16 mouse cellular contexts compared by ENCODE assay signal in genomic region chr10:79615860-79616259, GRCm38 (mm10). TPM values are rescaled to one million over a fixed set of nuclear protein-coding genes. Genes with fewer than 3 reads are reported as not detected.
DNase-seq lines count a peak whose midpoint lies in the region; ATAC-seq and TF ChIP-seq lines count a peak whose summit lies in the region.
"Had no signal": no experiment of that assay in that cellular context is flagged by ENCODE, and none has a peak within 500 bp of the region (broad histone marks: within the 10 kb centered on the region; RNA-seq: fewer than 3 reads in every experiment).

No protein-coding gene starts in this region.

- 0 out of 2 replicates have a peak overlapping the region, but pooled peaks have one; percentile 48 for H3K27ac ChIP-seq in forebrain, embryonic 15.5 days (replicated peaks)
- H3K27ac ChIP-seq in forebrain, embryonic 12.5 days = no peak overlapping the region
- peak overlapping the region; percentile 33; the same call in 1 of the 2 replicates for H3K27ac ChIP-seq in midbrain, embryonic 10.5 days (replicated peaks)
- H3K27ac ChIP-seq in midbrain, embryonic 16.5 days (ENCODE audit: low read length) = no peak overlapping the region
- no peak overlapping the region for H3K27ac ChIP-seq in cortical plate, adult 2 months (ENCODE audit: insufficient read depth, low read length)
- no peak overlapping the region for H3K27ac ChIP-seq in stomach, postnatal 0 days (replicated peaks)
- H3K27ac ChIP-seq: embryonic facial prominence, embryonic 12.5 days; heart, embryonic 10.5 days; hindbrain, embryonic 15.5 days; liver, embryonic 15.5 days; neural tube, embryonic 15.5 days had no signal

- H3K27me3 ChIP-seq in forebrain, embryonic 15.5 days = peaks cover 20% of the 10 kb centered on the region
- H3K27me3 ChIP-seq in forebrain, embryonic 12.5 days = peaks cover 45% of the 10 kb centered on the region
- H3K27me3 ChIP-seq in midbrain, embryonic 10.5 days (ENCODE audit: low read depth, poor library complexity, severe bottlenecking) = peaks cover 30% of the 10 kb centered on the region
- peaks cover 10% of the 10 kb centered on the region for H3K27me3 ChIP-seq in midbrain, embryonic 16.5 days (ENCODE audit: control insufficient read depth, insufficient read depth, low read depth, low read length)
- peaks cover 8% of the 10 kb centered on the region; the same call in 1 of the 2 replicates for H3K27me3 ChIP-seq in stomach, postnatal 0 days (ENCODE audit: control insufficient read depth, insufficient read depth, low read length)

- peaks cover 34% of the 10 kb centered on the region for H3K4me1 ChIP-seq in forebrain, embryonic 15.5 days
- H3K4me1 ChIP-seq in forebrain, embryonic 12.5 days = peaks cover 33% of the 10 kb centered on the region
- peaks cover 52% of the 10 kb centered on the region for H3K4me1 ChIP-seq in midbrain, embryonic 10.5 days
- H3K4me1 ChIP-seq in midbrain, embryonic 16.5 days (ENCODE audit: control insufficient read depth, insufficient read depth, low read length) = peaks cover 25% of the 10 kb centered on the region
- H3K4me1 ChIP-seq in cortical plate, adult 2 months (ENCODE audit: control insufficient read depth, insufficient read depth, low read length) = 0 out of 2 replicates have a peak, but pooled peaks cover 2% of the 10 kb centered on the region
- H3K4me1 ChIP-seq in stomach, postnatal 0 days (replicated peaks; ENCODE audit: control insufficient read depth, insufficient read depth) = peaks cover 3% of the 10 kb centered on the region; the same call in 1 of the 2 replicates

- H3K4me2 ChIP-seq in forebrain, embryonic 15.5 days (replicated peaks) = no peak overlapping the region
- no peak overlapping the region for H3K4me2 ChIP-seq in forebrain, embryonic 12.5 days
- no peak overlapping the region for H3K4me2 ChIP-seq in midbrain, embryonic 16.5 days (ENCODE audit: low read length)
- no peak overlapping the region for H3K4me2 ChIP-seq in stomach, postnatal 0 days (replicated peaks; ENCODE audit: low read depth)
- H3K4me2 ChIP-seq: embryonic facial prominence, embryonic 12.5 days; hindbrain, embryonic 15.5 days; liver, embryonic 15.5 days; neural tube, embryonic 15.5 days had no signal

- H3K4me3 ChIP-seq in forebrain, embryonic 15.5 days = no peak overlapping the region
- no peak overlapping the region for H3K4me3 ChIP-seq in forebrain, embryonic 12.5 days (replicated peaks)
- H3K4me3 ChIP-seq in midbrain, embryonic 10.5 days = no peak overlapping the region
- H3K4me3 ChIP-seq in midbrain, embryonic 16.5 days (ENCODE audit: low read depth, low read length) = no peak overlapping the region
- H3K4me3 ChIP-seq in cortical plate, adult 2 months (ENCODE audit: insufficient read depth, low read length) = no peak overlapping the region
- H3K4me3 ChIP-seq in stomach, postnatal 0 days (ENCODE audit: low read depth, low read length) = no peak overlapping the region
- H3K4me3 ChIP-seq: embryonic facial prominence, embryonic 12.5 days; heart, embryonic 10.5 days; hindbrain, embryonic 15.5 days; liver, embryonic 15.5 days; megakaryocyte, embryonic 14.5 days; neural tube, embryonic 15.5 days had no signal

- no peak for TF ChIP-seq CTCF in cortical plate, adult 2 months (IDR thresholded peaks at IDR 0.05; ENCODE audit: extremely low read depth, insufficient read depth, low read length)
- no peak for TF ChIP-seq CTCF in stomach, postnatal 0 days (IDR thresholded peaks at IDR 0.05; ENCODE audit: low read depth)

- H3K9me3 ChIP-seq in forebrain, embryonic 15.5 days = no peaks in the 10 kb centered on the region
- H3K9me3 ChIP-seq in forebrain, embryonic 12.5 days = no peaks in the 10 kb centered on the region
- H3K9me3 ChIP-seq in midbrain, embryonic 10.5 days (replicated peaks) = no peaks in the 10 kb centered on the region
- H3K9me3 ChIP-seq in midbrain, embryonic 16.5 days (replicated peaks; ENCODE audit: control insufficient read depth, low read length, poor library complexity, severe bottlenecking) = no peaks in the 10 kb centered on the region
- H3K9me3 ChIP-seq in stomach, postnatal 0 days (ENCODE audit: control insufficient read depth, low read length) = no peaks in the 10 kb centered on the region
- H3K9me3 ChIP-seq: embryonic facial prominence, embryonic 12.5 days; heart, embryonic 10.5 days; hindbrain, embryonic 15.5 days; liver, embryonic 15.5 days; neural tube, embryonic 15.5 days had no signal

- H3K9ac ChIP-seq in forebrain, embryonic 15.5 days (replicated peaks) = no peak overlapping the region
- no peak overlapping the region for H3K9ac ChIP-seq in forebrain, embryonic 12.5 days
- H3K9ac ChIP-seq in midbrain, embryonic 16.5 days (ENCODE audit: low read depth, low read length) = no peak overlapping the region
- H3K9ac ChIP-seq in stomach, postnatal 0 days (ENCODE audit: low read length) = no peak overlapping the region
- H3K9ac ChIP-seq: embryonic facial prominence, embryonic 12.5 days; hindbrain, embryonic 15.5 days; liver, embryonic 15.5 days; neural tube, embryonic 15.5 days had no signal

- 0 out of 2 replicates have a peak, but pooled peaks have one; percentile 6 for TF ChIP-seq POLR2A in cortical plate, adult 2 months (IDR thresholded peaks at IDR 0.05; ENCODE audit: extremely low read depth, insufficient read depth, low read length)

- H3K36me3 ChIP-seq in forebrain, embryonic 15.5 days = no peaks in the 10 kb centered on the region
- no peaks in the 10 kb centered on the region for H3K36me3 ChIP-seq in forebrain, embryonic 12.5 days (replicated peaks)
- H3K36me3 ChIP-seq in midbrain, embryonic 10.5 days = peaks cover 20% of the 10 kb centered on the region
- H3K36me3 ChIP-seq in midbrain, embryonic 16.5 days (ENCODE audit: control insufficient read depth, insufficient read depth, low read length) = peaks cover 3% of the 10 kb centered on the region; the same call in 1 of the 2 replicates
- H3K36me3 ChIP-seq in stomach, postnatal 0 days (ENCODE audit: control insufficient read depth, insufficient read depth, low read length) = no peaks in the 10 kb centered on the region
- H3K36me3 ChIP-seq: heart, embryonic 10.5 days; hindbrain, embryonic 15.5 days; liver, embryonic 15.5 days had no signal

- no peak for ATAC-seq in forebrain, embryonic 15.5 days (replicated peaks)
- ATAC-seq in forebrain, embryonic 12.5 days (ENCODE audit: low FRiP score) = no peak
- no peak for ATAC-seq in midbrain, embryonic 16.5 days
- ATAC-seq in stomach, postnatal 0 days (ENCODE audit: low FRiP score, low TSS enrichment) = no peak

- TF ChIP-seq EP300 in stomach, postnatal 0 days (optimal IDR thresholded peaks at IDR 0.05) = no peak

- WGBS in forebrain, embryonic 15.5 days = 7% methylated on average over 8 of the region's 8 CpGs
- 10% methylated on average over 8 of the region's 8 CpGs for WGBS in forebrain, embryonic 12.5 days
- 8% methylated on average over 8 of the region's 8 CpGs for WGBS in midbrain, embryonic 10.5 days
- WGBS in midbrain, embryonic 16.5 days = 7% methylated on average over 8 of the region's 8 CpGs
- WGBS in stomach, postnatal 0 days = 10% methylated on average over 8 of the region's 8 CpGs

- DNase-seq in midbrain, embryonic 10.5 days (ENCODE audit: low spot score) = peak; percentile 40
- peak; percentile 46 for DNase-seq in stomach, postnatal 0 days (ENCODE audit: low spot score)
- no peak for DNase-seq in c-Kit-positive CD71-positive TER-119-positive erythroid progenitor cells, embryonic 14.5 days (ENCODE audit: low spot score)
- no peak for DNase-seq in adipocyte (ENCODE audit: low spot score)
- DNase-seq: adrenal gland, postnatal 36 days; kidney, postnatal 14 days had no signal

RNA-seq across cellular contexts. Expression of gene C2cd4c, which starts 2.0 kb away (rescaled TPM):
- polyA plus RNA-seq in forebrain, embryonic 15.5 days (2015; fragmentation: Nextera tagmentation; extraction: Ambion mirVana) = 0.22 and 0.27 TPM in 2 replicates
- 0.05 TPM in 1 of 2 replicates, not detected in the other for polyA plus RNA-seq in forebrain, embryonic 12.5 days (2016; fragmentation: Nextera tagmentation; extraction: Ambion mirVana)
- 0.06 and 0.11 TPM in 2 replicates for polyA plus RNA-seq in midbrain, embryonic 10.5 days (2016; fragmentation: Nextera tagmentation; extraction: Ambion mirVana)
- 0.66 and 0.95 TPM in 2 replicates for polyA plus RNA-seq in midbrain, embryonic 16.5 days (2015; fragmentation: Nextera tagmentation; extraction: Ambion mirVana)
- polyA plus RNA-seq in cortical plate, adult 2 months (2012; rRNA removed) = 12.4 and 13.3 TPM in 2 replicates
- polyA plus RNA-seq in stomach, postnatal 0 days (2015; fragmentation: Nextera tagmentation; extraction: Ambion mirVana) = 0.02 and 0.07 TPM in 2 replicates
- polyA plus RNA-seq: heart, embryonic 10.5 days; liver, embryonic 15.5 days had no signal

RNA-seq across cellular contexts. Expression of gene Shc2, which starts 21.9 kb away (rescaled TPM):
- polyA plus RNA-seq in forebrain, embryonic 15.5 days (2015; fragmentation: Nextera tagmentation; extraction: Ambion mirVana) = 15.1 and 15.3 TPM in 2 replicates
- polyA plus RNA-seq in forebrain, embryonic 12.5 days (2016; fragmentation: Nextera tagmentation; extraction: Ambion mirVana) = 11.9 and 12.7 TPM in 2 replicates
- 18.5 and 20.1 TPM in 2 replicates for polyA plus RNA-seq in midbrain, embryonic 10.5 days (2016; fragmentation: Nextera tagmentation; extraction: Ambion mirVana)
- polyA plus RNA-seq in midbrain, embryonic 16.5 days (2015; fragmentation: Nextera tagmentation; extraction: Ambion mirVana) = 23.4 and 25.3 TPM in 2 replicates
- 56.2 and 65.5 TPM in 2 replicates for polyA plus RNA-seq in cortical plate, adult 2 months (2012; rRNA removed)
- 2.7 and 3.3 TPM in 2 replicates for polyA plus RNA-seq in stomach, postnatal 0 days (2015; fragmentation: Nextera tagmentation; extraction: Ambion mirVana)

RNA-seq across cellular contexts. Expression of gene Theg, which starts 28.7 kb away (rescaled TPM):
- polyA plus RNA-seq in forebrain, embryonic 15.5 days (2015; fragmentation: Nextera tagmentation; extraction: Ambion mirVana) = not detected in 2 replicates
- not detected in 2 replicates for polyA plus RNA-seq in forebrain, embryonic 12.5 days (2016; fragmentation: Nextera tagmentation; extraction: Ambion mirVana)
- polyA plus RNA-seq in midbrain, embryonic 10.5 days (2016; fragmentation: Nextera tagmentation; extraction: Ambion mirVana) = not detected in 2 replicates
- not detected in 2 replicates for polyA plus RNA-seq in midbrain, embryonic 16.5 days (2015; fragmentation: Nextera tagmentation; extraction: Ambion mirVana)
- polyA plus RNA-seq in cortical plate, adult 2 months (2012; rRNA removed) = 1.9 and 2.6 TPM in 2 replicates
- not detected in 2 replicates for polyA plus RNA-seq in stomach, postnatal 0 days (2015; fragmentation: Nextera tagmentation; extraction: Ambion mirVana)
- polyA plus RNA-seq: embryonic facial prominence, embryonic 12.5 days; heart, embryonic 10.5 days; hindbrain, embryonic 15.5 days; liver, embryonic 15.5 days had no signal

RNA-seq across cellular contexts. Expression of gene Odf3l2, which starts 29.7 kb away (rescaled TPM):
- 0.32 TPM in 1 of 2 replicates, not detected in the other for polyA plus RNA-seq in forebrain, embryonic 15.5 days (2015; fragmentation: Nextera tagmentation; extraction: Ambion mirVana)
- not detected in 2 replicates for polyA plus RNA-seq in forebrain, embryonic 12.5 days (2016; fragmentation: Nextera tagmentation; extraction: Ambion mirVana)
- polyA plus RNA-seq in midbrain, embryonic 10.5 days (2016; fragmentation: Nextera tagmentation; extraction: Ambion mirVana) = not detected in 2 replicates
- polyA plus RNA-seq in midbrain, embryonic 16.5 days (2015; fragmentation: Nextera tagmentation; extraction: Ambion mirVana) = 0.78 and 1.0 TPM in 2 replicates
- 0.15 and 0.17 TPM in 2 replicates for polyA plus RNA-seq in cortical plate, adult 2 months (2012; rRNA removed)
- not detected in 2 replicates for polyA plus RNA-seq in stomach, postnatal 0 days (2015; fragmentation: Nextera tagmentation; extraction: Ambion mirVana)
- polyA plus RNA-seq: embryonic facial prominence, embryonic 12.5 days; heart, embryonic 10.5 days; liver, embryonic 15.5 days had no signal

RNA-seq across cellular contexts. Expression of gene Madcam1, which starts 48.5 kb away (rescaled TPM):
- 0.95 and 1.3 TPM in 2 replicates for polyA plus RNA-seq in forebrain, embryonic 15.5 days (2015; fragmentation: Nextera tagmentation; extraction: Ambion mirVana)
- polyA plus RNA-seq in forebrain, embryonic 12.5 days (2016; fragmentation: Nextera tagmentation; extraction: Ambion mirVana) = 0.99 and 1.0 TPM in 2 replicates
- polyA plus RNA-seq in midbrain, embryonic 10.5 days (2016; fragmentation: Nextera tagmentation; extraction: Ambion mirVana) = 0.89 and 1.1 TPM in 2 replicates
- 0.69 and 0.94 TPM in 2 replicates for polyA plus RNA-seq in midbrain, embryonic 16.5 days (2015; fragmentation: Nextera tagmentation; extraction: Ambion mirVana)
- not detected in 2 replicates for polyA plus RNA-seq in cortical plate, adult 2 months (2012; rRNA removed)
- polyA plus RNA-seq in stomach, postnatal 0 days (2015; fragmentation: Nextera tagmentation; extraction: Ambion mirVana) = 17.6 and 22.2 TPM in 2 replicates

Comparison
In these comparisons a context has a peak if more than half of its experiments do, and no peak if none do; other contexts are left out.
1. H3K27ac ChIP-seq: peak in forebrain, embryonic 15.5 days (single experiment) and midbrain, embryonic 10.5 days (single experiment); none in forebrain, embryonic 12.5 days (single experiment), midbrain, embryonic 16.5 days (single experiment), cortical plate, adult 2 months (single experiment) and stomach, postnatal 0 days (single experiment).
2. DNase-seq: peak in midbrain, embryonic 10.5 days (single experiment) and stomach, postnatal 0 days (single experiment); none in c-Kit-positive CD71-positive TER-119-positive erythroid progenitor cells, embryonic 14.5 days (single experiment) and adipocyte (single experiment).